Mouse (Mus musculus) heart, postnatal 0 days (tissue): ENCODE results near the gene Rpl23. TPM values are rescaled to one million over a fixed set of nuclear protein-coding genes. Genes with fewer than 3 reads are reported as not detected.
A peak's percentile ranks its signal among the peaks of the same experiment; 100 is the strongest.
"Not testable (repeated sequence)": the region's sequence is repeated elsewhere in the genome, so short reads cannot be mapped to it uniquely, and the experiment has no call there.

Source experiments
- ATAC-seq: fragments of 200-750 bp; cut with Nextera tagmentation; 2 replicates; pipeline ENCODE4 v1.8.0; 2017; ENCODE audit warnings: low read depth, moderate number of reproducible peaks, moderate library complexity; ENCODE audit not compliant: insufficient read depth
- DNase-seq: peaks from one replicate; pipeline ENCODE4 v3.0.0-alpha.2; 2016; ENCODE audit warnings: low spot score
- H3K27ac ChIP-seq: fragments of 300-500 bp; sonication (generic); 2 replicates; pipeline ENCODE4 v1.5.1; 2014; ENCODE audit warnings: low read depth, mild to moderate bottlenecking
- H3K27me3 ChIP-seq: fragments of 300-500 bp; sonication (generic); 2 replicates; pipeline ENCODE4 v1.6.1; 2014; ENCODE audit warnings: low read length, mixed read lengths; ENCODE audit not compliant: control insufficient read depth, insufficient read depth
- H3K36me3 ChIP-seq: fragments of 300-500 bp; sonication (generic); replicated peaks from 2 replicates; pipeline ENCODE4 v1.6.1; 2014; ENCODE audit warnings: low read length, mixed read lengths; ENCODE audit not compliant: control insufficient read depth, insufficient read depth
- H3K4me1 ChIP-seq: fragments of 300-500 bp; sonication (generic); 2 replicates; pipeline ENCODE4 v1.6.1; 2014; ENCODE audit warnings: antibody characterized with exemption; ENCODE audit not compliant: control insufficient read depth, insufficient read depth
- H3K4me2 ChIP-seq: fragments of 300-500 bp; sonication (generic); 2 replicates; pipeline ENCODE4 v1.6.1; 2014; ENCODE audit warnings: low read depth, mild to moderate bottlenecking, low read length, moderate library complexity
- H3K4me3 ChIP-seq: fragments of 300-500 bp; sonication (generic); 2 replicates; pipeline ENCODE4 v1.5.1; 2014; ENCODE audit warnings: low read depth, low read length
- H3K9ac ChIP-seq: fragments of 300-500 bp; sonication (generic); replicated peaks from 2 replicates; pipeline ENCODE4 v1.6.1; 2014; ENCODE audit warnings: low read depth, low read length, mixed read lengths
- H3K9me3 ChIP-seq: fragments of 300-500 bp; sonication (generic); replicated peaks from 2 replicates; pipeline ENCODE4 v1.6.1; 2016; ENCODE audit warnings: low read length; ENCODE audit not compliant: control insufficient read depth
- CTCF ChIP-seq: IDR thresholded peaks from 2 replicates; pipeline ENCODE4 v1.5.1; 2016; ENCODE audit warnings: antibody characterized with exemption, control low read depth, low read depth
- EP300 ChIP-seq: IDR thresholded peaks from 2 replicates; pipeline ENCODE4 v1.6.1; 2016; ENCODE audit warnings: antibody characterized with exemption, low read depth
- WGBS: fragments of 180-500 bp; shearing (Covaris S2); extraction: QIAGEN DNeasy Blood & Tissue Kit; methylation state at CpG from one replicate; pipeline ENCODE4 v1.1.7; 2014; 5-methylcytosine and 5-hydroxymethylcytosine counted together
- polyA plus RNA-seq: library from polyadenylated mRNA; unstranded; fragments of >200 nt; fragmentation: Nextera tagmentation; extraction: Ambion mirVana; gene quantifications from 2 replicates; pipeline ENCODE4 v1.2.1, GENCODE M21; 2015
- total RNA-seq: library from RNA; depleted of rRNA; stranded (reverse); fragments of >200 nt; gene quantifications from 2 replicates; pipeline ENCODE4 v1.2.3, GENCODE M21; 2014; ENCODE audit warnings: low replicate concordance

Rpl23 gene
- total and polyA plus RNA-seq, 2 experiments from 2014 or later, result 208 to 394 TPM

- no peak for DNase-seq
- no peaks in the 10 kb centered on the region for H3K9me3 ChIP-seq
- no peak for TF ChIP-seq CTCF
- no peak for TF ChIP-seq EP300
- H3K36me3 ChIP-seq, result no peaks in the 10 kb centered on the region
- H3K4me2 ChIP-seq, result peak within 1 kb of the TSS; percentile 90
- peak within 1 kb of the TSS; percentile 72 for H3K9ac ChIP-seq
- WGBS, result 2% methylated on average over 11 of the region's 11 CpGs
- no peaks in the 10 kb centered on the region for H3K27me3 ChIP-seq
- H3K27ac ChIP-seq, result peak within 1 kb of the TSS; percentile 89
- peak within 1 kb of the TSS; percentile 89 for H3K4me3 ChIP-seq
- peak; percentile 12; the same call in 1 of the 2 replicates for ATAC-seq
- peaks cover 20% of the 10 kb centered on the region for H3K4me1 ChIP-seq
Observed at GRCm38 (mm10) chr11:97798782-97799145, 16.5 kb upstream of the Rpl23 start, which contains the start of gene Lasp1. Gene Lasp1, plus strand, starts transcription at chr11:97799000.

GRCm38 (mm10) chr11:97798083-97798435 is 15.8 kb upstream of the Rpl23 start:
- no peak overlapping the region for H3K4me3 ChIP-seq
- WGBS, result 50% methylated on average over 8 of the region's 8 CpGs

GRCm38 (mm10) chr11:97797369-97798082 is 15.3 kb upstream of the Rpl23 start:
- no peak for ATAC-seq
- Histone ChIP-seq H3K4me1 (peaks cover 16% of the 10 kb centered on the region), H3K4me2 (no peak overlapping the region), H3K4me3 (no peak overlapping the region), H3K27ac (no peak overlapping the region), H3K27me3 (no peaks in the 10 kb centered on the region), H3K9ac (no peak overlapping the region), H3K36me3 (no peaks in the 10 kb centered on the region), H3K9me3 (no peaks in the 10 kb centered on the region)
- WGBS, result 63% methylated on average over 15 of the region's 15 CpGs
- TF ChIP-seq EP300, result no peak
- no peak for TF ChIP-seq CTCF
- no peak for DNase-seq

More at GRCm38 (mm10) chr11:97798083-97798435, 15.8 kb upstream of the Rpl23 start:
- Histone ChIP-seq H3K4me1 (peaks cover 18% of the 10 kb centered on the region), H3K9me3 (no peaks in the 10 kb centered on the region), H3K36me3 (no peaks in the 10 kb centered on the region), H3K4me2 (no peak overlapping the region), H3K27ac (no peak overlapping the region), H3K27me3 (no peaks in the 10 kb centered on the region), H3K9ac (no peak overlapping the region)
- TF ChIP-seq CTCF (no peak), EP300 (no peak)
- no peak for DNase-seq
- ATAC-seq, result no peak

- no peak overlapping the region for H3K9ac ChIP-seq
- TF ChIP-seq EP300, result no peak
- peak; percentile 29; the same call in 1 of the 2 replicates for TF ChIP-seq CTCF
- no peaks in the 10 kb centered on the region for H3K9me3 ChIP-seq
- ATAC-seq (no peak), DNase-seq (no peak)
- no peaks in the 10 kb centered on the region for H3K36me3 ChIP-seq
- H3K27ac ChIP-seq, result no peak overlapping the region
- 7% methylated on average over 6 of the region's 6 CpGs for WGBS
- H3K4me1 ChIP-seq, result peaks cover 10% of the 10 kb centered on the region
- no peak overlapping the region for H3K4me3 ChIP-seq
- no peaks in the 10 kb centered on the region for H3K27me3 ChIP-seq
- no peak overlapping the region for H3K4me2 ChIP-seq
Observed at GRCm38 (mm10) chr11:97796910-97797309, 14.7 kb upstream of the Rpl23 start.

GRCm38 (mm10) chr11:97793165-97793564 is 10.9 kb upstream of the Rpl23 start:
- ATAC-seq (no peak), DNase-seq (no peak)
- H3K4me1 ChIP-seq, result no peaks in the 10 kb centered on the region
- no peak overlapping the region for H3K9ac ChIP-seq
- no peak overlapping the region for H3K4me2 ChIP-seq
- no peaks in the 10 kb centered on the region for H3K36me3 ChIP-seq
- no peak overlapping the region for H3K4me3 ChIP-seq
- H3K27me3 ChIP-seq, result no peaks in the 10 kb centered on the region
- WGBS, result 0% methylated on average over 2 of the region's 2 CpGs
- TF ChIP-seq CTCF (peak; percentile 66), EP300 (no peak)
- no peak overlapping the region for H3K27ac ChIP-seq
- H3K9me3 ChIP-seq, result no peaks in the 10 kb centered on the region

- not testable (repeated sequence) for H3K36me3 ChIP-seq, ATAC-seq, H3K4me1 ChIP-seq, H3K4me3 ChIP-seq, H3K27ac ChIP-seq, H3K27me3 ChIP-seq, H3K9ac ChIP-seq, DNase-seq, H3K4me2 ChIP-seq, H3K9me3 ChIP-seq
- WGBS, result 64% methylated on average over 2 of the region's 2 CpGs
Observed at GRCm38 (mm10) chr11:97790778-97791438, 8.7 kb upstream of the Rpl23 start.
